ENCODE assay signal across 8 mouse cellular contexts in genomic region chr4:126277906-126278564, GRCm38 (mm10). TPM values are rescaled to one million over a fixed set of nuclear protein-coding genes. Genes with fewer than 3 reads are reported as not detected.
A peak's percentile ranks its signal among the peaks of the same experiment; 100 is the strongest.
DNase-seq lines count a peak whose midpoint lies in the region; ATAC-seq and TF ChIP-seq lines count a peak whose summit lies in the region.

No protein-coding gene starts in this region.

- H3K4me2 ChIP-seq in forebrain, embryonic 14.5 days (ENCODE audit: low read length), result no peak overlapping the region
- H3K4me2 ChIP-seq in intestine, embryonic 14.5 days (ENCODE audit: low read length), result peak overlapping the region; percentile 28; the same call in 1 of the 2 replicates
- H3K4me2 ChIP-seq in liver, postnatal 0 days (ENCODE audit: low read depth, low read length), result peak overlapping the region; percentile 38; the same call in 1 of the 2 replicates

- no peak overlapping the region for H3K27ac ChIP-seq in testis, adult 2 months (ENCODE audit: control insufficient read depth, insufficient read depth, low read depth, low read length)
- H3K27ac ChIP-seq in forebrain, embryonic 14.5 days (ENCODE audit: low read depth, low read length), result no peak overlapping the region
- H3K27ac ChIP-seq in intestine, embryonic 14.5 days (ENCODE audit: low read depth), result no peak overlapping the region
- no peak overlapping the region for H3K27ac ChIP-seq in liver, postnatal 0 days (ENCODE audit: low read depth)

- TF ChIP-seq EP300 in liver, postnatal 0 days (IDR thresholded peaks at IDR 0.05; ENCODE audit: low read depth), result no peak

- peak; percentile 54 for ATAC-seq in forebrain, embryonic 14.5 days
- ATAC-seq in intestine, embryonic 14.5 days (replicated peaks; ENCODE audit: low FRiP score, low TSS enrichment, low read depth), result 0 out of 2 replicates have a peak, but pooled peaks have one; percentile 50
- ATAC-seq in liver, postnatal 0 days, result peak; percentile 55; the same call in 1 of the 2 replicates
- ATAC-seq in neutrophil, adult 5-6 weeks (ENCODE audit: extremely low read depth, insufficient number of reproducible peaks, low FRiP score, poor library complexity, severe bottlenecking), result peak; percentile 47; the same call in 1 of the 2 replicates

- no peak overlapping the region for H3K4me3 ChIP-seq in testis, adult 2 months (ENCODE audit: control insufficient read depth, low read depth, low read length)
- no peak overlapping the region for H3K4me3 ChIP-seq in forebrain, embryonic 14.5 days (ENCODE audit: low read depth, low read length)
- no peak overlapping the region for H3K4me3 ChIP-seq in intestine, embryonic 14.5 days (ENCODE audit: low read depth, low read length)
- no peak overlapping the region for H3K4me3 ChIP-seq in liver, postnatal 0 days (ENCODE audit: low read depth, low read length)

- H3K36me3 ChIP-seq in testis, adult 2 months (ENCODE audit: control insufficient read depth, insufficient read depth, low read length), result no peaks in the 10 kb centered on the region
- H3K36me3 ChIP-seq in forebrain, embryonic 14.5 days (ENCODE audit: control insufficient read depth, insufficient read depth, low read length), result peaks cover 23% of the 10 kb centered on the region
- peaks cover 13% of the 10 kb centered on the region for H3K36me3 ChIP-seq in intestine, embryonic 14.5 days (ENCODE audit: control insufficient read depth, insufficient read depth, low read length)
- peaks cover 9% of the 10 kb centered on the region for H3K36me3 ChIP-seq in liver, postnatal 0 days (replicated peaks; ENCODE audit: insufficient read depth, low read length)

- no peak for DNase-seq in testis, postnatal 14 days (ENCODE audit: low spot score)
- DNase-seq in brain, adult 2 months (ENCODE audit: low read depth, low spot score), result peak; percentile 74
- peak; percentile 66 for DNase-seq in forebrain, embryonic 14.5 days (ENCODE audit: low spot score)
- DNase-seq in intestine, embryonic 14.5 days (ENCODE audit: low spot score), result peak; percentile 84
- DNase-seq in liver, postnatal 0 days, result peak; percentile 66
- DNase-seq in spleen, postnatal 36 days (ENCODE audit: low spot score in 2 of 2), result no peak

- TF ChIP-seq CTCF in testis, adult 2 months (IDR thresholded peaks at IDR 0.05; ENCODE audit: control insufficient read depth, insufficient read depth, insufficient replicate concordance, low read depth, low read length), result peak; percentile 42; the same call in 1 of the 2 replicates
- TF ChIP-seq CTCF in liver, postnatal 0 days (IDR thresholded peaks at IDR 0.05; ENCODE audit: low read depth), result peak; percentile 78

- H3K9ac ChIP-seq in forebrain, embryonic 14.5 days (ENCODE audit: low read length), result no peak overlapping the region
- H3K9ac ChIP-seq in intestine, embryonic 14.5 days (ENCODE audit: low read length), result no peak overlapping the region
- no peak overlapping the region for H3K9ac ChIP-seq in liver, postnatal 0 days (replicated peaks)

- no peaks in the 10 kb centered on the region for H3K9me3 ChIP-seq in forebrain, embryonic 14.5 days (replicated peaks; ENCODE audit: control insufficient read depth, low read length)
- no peaks in the 10 kb centered on the region for H3K9me3 ChIP-seq in intestine, embryonic 14.5 days (ENCODE audit: control insufficient read depth, low read length)
- no peaks in the 10 kb centered on the region for H3K9me3 ChIP-seq in liver, postnatal 0 days (ENCODE audit: low read length)

- TF ChIP-seq POLR2A in testis, adult 2 months (IDR thresholded peaks at IDR 0.05; ENCODE audit: control insufficient read depth, low read depth, low read length), result no peak

- no peaks in the 10 kb centered on the region for H3K27me3 ChIP-seq in testis, adult 2 months (ENCODE audit: control insufficient read depth, insufficient read depth, low read length)
- no peaks in the 10 kb centered on the region for H3K27me3 ChIP-seq in forebrain, embryonic 14.5 days (replicated peaks; ENCODE audit: control insufficient read depth, insufficient read depth, low read length)
- H3K27me3 ChIP-seq in intestine, embryonic 14.5 days (replicated peaks; ENCODE audit: control insufficient read depth, insufficient read depth, low read length), result no peaks in the 10 kb centered on the region
- H3K27me3 ChIP-seq in liver, postnatal 0 days (ENCODE audit: insufficient read depth, low read length), result 0 out of 2 replicates have a peak, but pooled peaks cover under 1% of the 10 kb centered on the region

- 8% methylated on average over 13 of the region's 13 CpGs for WGBS in forebrain, embryonic 14.5 days
- 10% methylated on average over 13 of the region's 13 CpGs for WGBS in intestine, embryonic 14.5 days
- WGBS in liver, postnatal 0 days (ENCODE audit: insufficient replicate concordance), result 13% methylated on average over 13 of the region's 13 CpGs

- H3K4me1 ChIP-seq in testis, adult 2 months (ENCODE audit: control insufficient read depth, insufficient read depth, low read length), result peaks cover 2% of the 10 kb centered on the region; the same call in 1 of the 2 replicates
- H3K4me1 ChIP-seq in forebrain, embryonic 14.5 days (ENCODE audit: control insufficient read depth, insufficient read depth, low read length), result no peaks in the 10 kb centered on the region
- peaks cover 9% of the 10 kb centered on the region; the same call in 1 of the 2 replicates for H3K4me1 ChIP-seq in intestine, embryonic 14.5 days (replicated peaks; ENCODE audit: control insufficient read depth, insufficient read depth, low read length)
- no peaks in the 10 kb centered on the region for H3K4me1 ChIP-seq in liver, postnatal 0 days (ENCODE audit: insufficient read depth)

RNA-seq across cellular contexts. Expression of gene Col8a2, which starts 8.6 kb away (rescaled TPM):
- polyA plus RNA-seq in testis, adult 2 months (2012; rRNA removed), result 0.42 and 0.48 TPM in 2 replicates
- polyA plus RNA-seq in forebrain, embryonic 14.5 days (2014; fragmentation: Nextera tagmentation; extraction: Ambion mirVana), result 1.2 and 2.9 TPM in 2 replicates
- polyA plus RNA-seq in intestine, embryonic 14.5 days (2014; fragmentation: Nextera tagmentation; extraction: Ambion mirVana), result 5.3 and 6.7 TPM in 2 replicates
- 0.25 and 0.26 TPM in 2 replicates for polyA plus RNA-seq in liver, postnatal 0 days (2015; fragmentation: Nextera tagmentation; extraction: Ambion mirVana)
- not detected in 2 replicates for total RNA-seq in neutrophil, adult 5-6 weeks (2017)

RNA-seq across cellular contexts. Expression of gene Trappc3, which starts 15.9 kb away (rescaled TPM):
- polyA plus RNA-seq in testis, adult 2 months (2012; rRNA removed), result 20.1 and 20.5 TPM in 2 replicates
- polyA plus RNA-seq in forebrain, embryonic 14.5 days (2014; fragmentation: Nextera tagmentation; extraction: Ambion mirVana), result 36.9 and 39.3 TPM in 2 replicates
- polyA plus RNA-seq in intestine, embryonic 14.5 days (2014; fragmentation: Nextera tagmentation; extraction: Ambion mirVana), result 20.5 and 24.6 TPM in 2 replicates
- 39.0 and 39.2 TPM in 2 replicates for polyA plus RNA-seq in liver, postnatal 0 days (2015; fragmentation: Nextera tagmentation; extraction: Ambion mirVana)
- total RNA-seq in neutrophil, adult 5-6 weeks (2017), result 33.1 and 37.7 TPM in 2 replicates

RNA-seq across cellular contexts. Expression of gene Map7d1, which starts 21.9 kb away (rescaled TPM):
- polyA plus RNA-seq in testis, adult 2 months (2012; rRNA removed), result 6.0 and 7.5 TPM in 2 replicates
- polyA plus RNA-seq in forebrain, embryonic 14.5 days (2014; fragmentation: Nextera tagmentation; extraction: Ambion mirVana), result 54.8 and 67.8 TPM in 2 replicates
- 37.8 and 38.0 TPM in 2 replicates for polyA plus RNA-seq in intestine, embryonic 14.5 days (2014; fragmentation: Nextera tagmentation; extraction: Ambion mirVana)
- polyA plus RNA-seq in liver, postnatal 0 days (2015; fragmentation: Nextera tagmentation; extraction: Ambion mirVana), result 7.2 and 10.0 TPM in 2 replicates
- 104 and 115 TPM in 2 replicates for total RNA-seq in neutrophil, adult 5-6 weeks (2017)

RNA-seq across cellular contexts. Expression of gene Adprhl2, which starts 43.5 kb away (rescaled TPM):
- polyA plus RNA-seq in testis, adult 2 months (2012; rRNA removed), result 5.8 and 8.1 TPM in 2 replicates
- polyA plus RNA-seq in forebrain, embryonic 14.5 days (2014; fragmentation: Nextera tagmentation; extraction: Ambion mirVana), result 53.9 and 62.4 TPM in 2 replicates
- 49.3 and 50.9 TPM in 2 replicates for polyA plus RNA-seq in intestine, embryonic 14.5 days (2014; fragmentation: Nextera tagmentation; extraction: Ambion mirVana)
- 31.9 and 34.3 TPM in 2 replicates for polyA plus RNA-seq in liver, postnatal 0 days (2015; fragmentation: Nextera tagmentation; extraction: Ambion mirVana)
- total RNA-seq in neutrophil, adult 5-6 weeks (2017), result 21.9 and 22.2 TPM in 2 replicates

RNA-seq across cellular contexts. Expression of gene Tekt2, which starts 47.5 kb away (rescaled TPM):
- polyA plus RNA-seq in testis, adult 2 months (2012; rRNA removed), result 507 and 517 TPM in 2 replicates
- 9.4 and 11.1 TPM in 2 replicates for polyA plus RNA-seq in forebrain, embryonic 14.5 days (2014; fragmentation: Nextera tagmentation; extraction: Ambion mirVana)
- 7.6 and 9.3 TPM in 2 replicates for polyA plus RNA-seq in intestine, embryonic 14.5 days (2014; fragmentation: Nextera tagmentation; extraction: Ambion mirVana)
- polyA plus RNA-seq in liver, postnatal 0 days (2015; fragmentation: Nextera tagmentation; extraction: Ambion mirVana), result 0.17 and 0.26 TPM in 2 replicates
- total RNA-seq in neutrophil, adult 5-6 weeks (2017), result not detected in 2 replicates

Comparison
In these comparisons a context has a peak if more than half of its experiments do, and no peak if none do; other contexts are left out.
1. DNase-seq: peak in brain, adult 2 months (single experiment), forebrain, embryonic 14.5 days (single experiment), intestine, embryonic 14.5 days (single experiment) and liver, postnatal 0 days (single experiment); none in testis, postnatal 14 days (single experiment) and spleen, postnatal 36 days (0 of 2).
2. Peak in every context shown above with its lines, with median percentiles within 50 percentile points of each other: ATAC-seq.